Mouse (Mus musculus): ENCODE data around the gene Irx5. TPM values are rescaled to one million over a fixed set of nuclear protein-coding genes. Genes with fewer than 3 reads are reported as not detected.

The Irx5 gene
- polyA plus RNA-seq, 1 experiment: 26.1 TPM

- peak; percentile 39 for DNase-seq (ENCODE audit: low read depth)
- TF ChIP-seq POLR2A (IDR thresholded peaks at IDR 0.05; ENCODE audit: borderline replicate concordance, extremely low read depth, insufficient read depth, insufficient read length, poor library complexity, severe bottlenecking) (no peak), CTCF (IDR thresholded peaks at IDR 0.05; ENCODE audit: borderline replicate concordance, extremely low read depth, insufficient read depth, insufficient read length) (no peak)
Observed at GRCm38 (mm10) chr8:92353405-92353804, 4.0 kb upstream of the Irx5 start.

- DNase-seq (ENCODE audit: low read depth): peak; percentile 79
- TF ChIP-seq POLR2A (IDR thresholded peaks at IDR 0.05; ENCODE audit: borderline replicate concordance, extremely low read depth, insufficient read depth, insufficient read length, poor library complexity, severe bottlenecking) (no peak), CTCF (IDR thresholded peaks at IDR 0.05; ENCODE audit: borderline replicate concordance, extremely low read depth, insufficient read depth, insufficient read length) (no peak)
Observed at GRCm38 (mm10) chr8:92354536-92355482, 2.6 kb upstream of the Irx5 start.

- peak; percentile 99 for DNase-seq (ENCODE audit: low read depth)
- no peak for TF ChIP-seq POLR2A (IDR thresholded peaks at IDR 0.05; ENCODE audit: borderline replicate concordance, extremely low read depth, insufficient read depth, insufficient read length, poor library complexity, severe bottlenecking)
- TF ChIP-seq CTCF (IDR thresholded peaks at IDR 0.05; ENCODE audit: borderline replicate concordance, extremely low read depth, insufficient read depth, insufficient read length): no peak
Observed at GRCm38 (mm10) chr8:92355701-92356612, 1.5 kb upstream of the Irx5 start.

- no peak for DNase-seq (ENCODE audit: low read depth)
- no peak for TF ChIP-seq POLR2A (IDR thresholded peaks at IDR 0.05; ENCODE audit: borderline replicate concordance, extremely low read depth, insufficient read depth, insufficient read length, poor library complexity, severe bottlenecking)
- TF ChIP-seq CTCF (IDR thresholded peaks at IDR 0.05; ENCODE audit: borderline replicate concordance, extremely low read depth, insufficient read depth, insufficient read length): no peak
Observed at GRCm38 (mm10) chr8:92356613-92357375, 631 bp upstream of the Irx5 start.

GRCm38 (mm10) chr8:92358141-92358999, 945 bp downstream of the Irx5 start:
- peak; percentile 54 for DNase-seq (ENCODE audit: low read depth)
- no peak for TF ChIP-seq CTCF (IDR thresholded peaks at IDR 0.05; ENCODE audit: borderline replicate concordance, extremely low read depth, insufficient read depth, insufficient read length)
- no peak for TF ChIP-seq POLR2A (IDR thresholded peaks at IDR 0.05; ENCODE audit: borderline replicate concordance, extremely low read depth, insufficient read depth, insufficient read length, poor library complexity, severe bottlenecking)

- DNase-seq (ENCODE audit: low read depth): peak; percentile 64
- TF ChIP-seq CTCF (IDR thresholded peaks at IDR 0.05; ENCODE audit: borderline replicate concordance, extremely low read depth, insufficient read depth, insufficient read length): no peak
- no peak for TF ChIP-seq POLR2A (IDR thresholded peaks at IDR 0.05; ENCODE audit: borderline replicate concordance, extremely low read depth, insufficient read depth, insufficient read length, poor library complexity, severe bottlenecking)
Observed at GRCm38 (mm10) chr8:92359000-92359832, 1.8 kb downstream of the Irx5 start.

- DNase-seq (ENCODE audit: low read depth): peak; percentile 58
- peak; percentile 22; the same call in 1 of the 2 replicates for TF ChIP-seq CTCF (IDR thresholded peaks at IDR 0.05; ENCODE audit: borderline replicate concordance, extremely low read depth, insufficient read depth, insufficient read length)
- TF ChIP-seq POLR2A (IDR thresholded peaks at IDR 0.05; ENCODE audit: borderline replicate concordance, extremely low read depth, insufficient read depth, insufficient read length, poor library complexity, severe bottlenecking): no peak
Observed at GRCm38 (mm10) chr8:92359833-92360082, 2.3 kb downstream of the Irx5 start.

- TF ChIP-seq CTCF (IDR thresholded peaks at IDR 0.05; ENCODE audit: borderline replicate concordance, extremely low read depth, insufficient read depth, insufficient read length): no peak
- TF ChIP-seq POLR2A (IDR thresholded peaks at IDR 0.05; ENCODE audit: borderline replicate concordance, extremely low read depth, insufficient read depth, insufficient read length, poor library complexity, severe bottlenecking): no peak
- DNase-seq (ENCODE audit: low read depth): peak; percentile 51
Observed at GRCm38 (mm10) chr8:92360083-92360861, 2.8 kb downstream of the Irx5 start.
